Mouse (Mus musculus) gastrocnemius, adult 2 months (tissue): Measurements from ENCODE around the gene Gm438. TPM values are rescaled to one million over a fixed set of nuclear protein-coding genes. Genes with fewer than 3 reads are reported as not detected.
"Not testable (repeated sequence)": the region's sequence is repeated elsewhere in the genome, so short reads cannot be mapped to it uniquely, and the experiment has no call there.

Experiments used
- DNase-seq: peaks from one replicate; pipeline ENCODE4 v3.0.0; 2022
- H3K27ac ChIP-seq: fragments of 200-600 bp; 2 replicates; pipeline ENCODE4 v1.8.1; 2022; ENCODE audit warnings: mild to moderate bottlenecking
- H3K4me3 ChIP-seq: fragments of 200-600 bp; 2 replicates; pipeline ENCODE4 v1.8.1; 2022; ENCODE audit warnings: mild to moderate bottlenecking, moderate library complexity
- CTCF ChIP-seq: fragments of 200-600 bp; IDR thresholded peaks from 2 replicates; pipeline ENCODE4 v1.8.1; 2022; ENCODE audit warnings: antibody characterized with exemption, mild to moderate bottlenecking, moderate library complexity
- intact Hi-C: fragments of 180-260 bp; cut with DNase I; formaldehyde crosslinking; loops from one replicate; pipeline ENCODE4 v1.15.1; 2025
- long read RNA-seq, 2 experiments: library from polyadenylated mRNA; stranded (forward); transcript quantifications; one replicate each; pipeline ENCODE4 v2.0.0; 2021
- total RNA-seq, 2 experiments: library from RNA; stranded (reverse); gene quantifications; 2 replicates each; pipeline ENCODE4 v1.2.3; 2021

Gene Gm438
- total RNA-seq, result not detected
- long read RNA-seq, experiment 1, result 0 reads
- long read RNA-seq, experiment 2, result 0 reads

DNA sequence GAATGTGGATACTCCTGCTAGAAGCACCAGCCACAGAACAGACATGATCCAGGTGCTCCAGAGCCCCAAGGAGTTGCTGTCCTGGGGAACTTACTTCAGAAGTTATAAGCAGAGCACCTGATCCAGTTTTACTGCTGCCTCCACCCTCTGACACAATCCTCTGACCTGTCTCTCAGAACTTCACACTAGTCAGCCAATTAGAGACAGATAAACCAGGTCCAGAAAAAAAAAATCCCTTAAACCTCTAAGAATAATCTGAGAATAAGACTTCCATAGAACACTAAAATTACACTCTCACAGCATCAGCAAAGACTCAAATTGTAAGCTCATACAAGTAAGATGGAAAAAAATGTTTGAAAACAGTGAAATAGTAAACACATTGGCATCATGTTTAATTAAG lies at the start of gene Gm438:
Gene Gm438, minus strand, starts transcription at position 101 of the 400 bp plus-strand sequence.
- DNase-seq, result no peak
- TF ChIP-seq CTCF, result no peak
- H3K4me3 ChIP-seq, result no peak within 1 kb of the TSS
- no peak within 1 kb of the TSS for H3K27ac ChIP-seq
- intact Hi-C loops, result no loop called here

DNA sequence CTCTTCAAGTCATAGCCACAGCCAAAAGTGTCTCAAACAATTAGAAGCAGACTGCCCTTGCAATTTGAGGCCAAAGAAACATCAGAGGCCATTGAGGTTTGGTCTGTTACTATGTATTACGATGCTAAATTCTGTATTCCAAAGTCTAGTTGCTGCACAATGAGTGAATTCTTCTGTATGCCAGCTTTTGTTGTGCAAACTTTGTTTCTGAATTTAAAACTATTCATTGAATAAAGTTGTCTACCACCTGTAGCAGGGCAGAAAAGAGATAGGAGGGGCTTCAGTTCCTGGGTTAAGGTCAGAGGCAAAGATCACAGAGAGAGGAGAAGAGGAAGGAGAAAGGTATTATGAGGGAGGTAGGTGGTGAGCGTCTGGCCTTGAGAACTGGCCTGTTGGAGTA lies 38.3 kb upstream of the Gm438 start:
- H3K27ac ChIP-seq, result no peak overlapping the region
- intact Hi-C loops, result no loop called here
- TF ChIP-seq CTCF, result no peak
- no peak for DNase-seq
- no peak overlapping the region for H3K4me3 ChIP-seq

DNA sequence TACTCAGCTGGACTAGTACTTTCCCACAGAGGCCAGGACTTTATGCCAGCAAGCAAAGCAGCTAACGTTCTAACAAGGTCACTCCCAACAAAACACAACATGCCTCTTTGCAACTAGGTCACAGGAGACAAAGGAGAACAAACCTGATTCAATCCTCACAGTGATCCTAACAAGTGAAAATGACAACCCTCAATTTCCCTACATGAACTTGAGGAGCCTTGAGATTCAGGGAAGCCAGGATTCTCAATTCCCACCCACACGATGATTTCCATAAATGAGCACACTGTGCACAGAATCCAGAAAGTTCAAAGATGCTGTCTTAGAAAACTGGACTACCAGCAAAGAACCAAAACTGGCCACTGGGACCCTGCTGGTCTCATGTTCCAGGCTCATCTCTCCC lies 37.6 kb upstream of the Gm438 start:
- H3K4me3 ChIP-seq, result no peak overlapping the region
- no peak overlapping the region for H3K27ac ChIP-seq
- DNase-seq, result no peak
- no peak for TF ChIP-seq CTCF
- intact Hi-C loops, result no loop called here

DNA sequence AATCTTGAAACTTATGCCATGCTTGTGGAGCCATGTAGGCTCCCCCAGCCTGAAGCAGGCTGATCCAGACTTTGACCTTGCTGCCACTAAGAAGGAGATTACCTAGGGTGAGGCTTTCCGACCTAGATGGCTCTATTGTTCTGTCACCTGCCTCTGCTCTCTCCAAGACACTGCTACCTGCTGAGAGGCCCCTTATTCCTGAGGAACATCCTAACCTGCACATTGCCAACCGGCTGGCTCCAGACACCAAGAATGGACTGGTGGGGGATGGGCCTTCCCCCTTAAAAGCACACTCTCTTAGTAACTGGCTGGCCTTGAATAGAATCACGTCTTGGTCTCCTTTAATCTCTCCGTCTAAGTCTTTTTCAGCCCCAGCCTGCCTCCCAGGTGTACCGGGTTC lies 20.8 kb upstream of the Gm438 start:
- DNase-seq, H3K27ac ChIP-seq, intact Hi-C loops, H3K4me3 ChIP-seq: not testable (repeated sequence)

DNA sequence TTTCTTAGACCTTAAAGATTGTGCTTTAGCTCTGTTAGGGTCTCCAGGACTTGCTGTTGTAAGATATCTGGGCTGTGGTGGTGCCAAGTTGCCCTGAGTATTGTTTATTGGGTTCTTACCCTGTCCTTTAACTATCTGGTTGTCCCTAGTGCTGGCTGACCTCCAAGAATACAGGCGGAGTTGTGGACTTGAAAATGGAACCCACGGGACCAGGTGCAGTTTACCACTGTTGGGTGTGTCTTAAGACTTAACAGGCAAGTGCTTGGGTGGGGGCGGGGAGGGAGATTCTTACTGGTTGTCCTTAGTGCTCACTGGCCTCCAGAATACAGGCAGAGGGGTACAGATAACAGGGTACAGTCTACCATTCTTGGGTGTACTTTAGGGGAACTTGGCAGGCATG lies 17.2 kb upstream of the Gm438 start:
- TF ChIP-seq CTCF, result no peak
- intact Hi-C loops, result no loop called here
- DNase-seq, result no peak
- H3K27ac ChIP-seq, result no peak overlapping the region
- no peak overlapping the region for H3K4me3 ChIP-seq

DNA sequence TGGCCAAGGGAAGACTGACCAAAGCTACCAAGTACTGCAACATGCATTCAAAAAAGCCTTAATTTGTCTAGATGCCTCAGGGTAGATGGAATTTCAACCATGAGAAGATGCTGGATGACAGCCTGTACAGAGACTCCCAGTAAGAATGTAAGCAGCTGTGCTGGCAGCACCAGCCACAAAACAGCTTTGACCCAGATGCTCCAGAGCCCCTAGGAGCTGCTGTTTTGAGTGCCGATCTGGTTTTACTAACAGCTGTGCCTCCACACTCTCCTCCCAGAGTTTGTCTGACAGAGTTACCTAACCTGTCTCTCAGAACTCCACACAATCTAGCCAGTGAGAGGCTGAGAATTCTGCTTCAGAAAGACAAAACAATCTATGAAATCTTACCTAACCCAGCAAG lies 3.8 kb upstream of the Gm438 start:
- DNase-seq, result peak; percentile 23
- no peak overlapping the region for H3K4me3 ChIP-seq
- intact Hi-C loops, result no loop called here
- TF ChIP-seq CTCF, result no peak
- H3K27ac ChIP-seq, result no peak overlapping the region

DNA sequence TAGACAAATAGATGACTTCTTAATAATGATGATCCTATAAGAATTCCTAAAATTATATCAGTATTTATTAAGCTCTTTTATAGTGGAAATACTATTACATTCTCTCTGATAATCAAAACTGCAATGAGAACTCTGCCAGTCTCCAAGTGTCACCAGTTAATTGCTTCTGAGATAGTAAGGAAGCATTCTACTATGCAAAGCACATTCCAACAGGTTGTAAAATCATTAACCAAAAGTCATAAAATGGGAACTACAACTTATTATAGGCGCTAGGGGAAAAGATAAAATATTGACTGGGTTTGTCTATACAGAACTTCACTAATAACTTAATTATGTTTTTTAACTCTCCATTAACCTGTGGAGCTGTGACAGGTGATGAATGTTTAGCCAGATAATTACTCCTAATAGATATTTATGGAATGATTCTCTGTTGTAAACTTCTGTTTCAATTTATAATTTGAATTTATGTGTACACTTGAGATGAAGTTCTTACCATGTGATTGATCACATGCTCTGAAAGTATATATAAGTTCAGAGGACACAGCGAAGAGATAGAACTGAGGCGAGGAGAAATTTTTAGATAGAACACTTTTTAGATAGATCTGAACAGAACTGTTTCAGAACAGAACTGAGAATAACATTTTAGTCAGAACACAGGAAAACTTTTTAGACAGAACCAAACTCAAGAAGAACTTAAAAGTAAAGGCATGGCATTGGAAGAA lies 3.7 kb downstream of the Gm438 start:
- Histone ChIP-seq H3K4me3 (no peak overlapping the region), H3K27ac (no peak overlapping the region)
- intact Hi-C loops, result no loop called here
- no peak for TF ChIP-seq CTCF
- no peak for DNase-seq

DNA sequence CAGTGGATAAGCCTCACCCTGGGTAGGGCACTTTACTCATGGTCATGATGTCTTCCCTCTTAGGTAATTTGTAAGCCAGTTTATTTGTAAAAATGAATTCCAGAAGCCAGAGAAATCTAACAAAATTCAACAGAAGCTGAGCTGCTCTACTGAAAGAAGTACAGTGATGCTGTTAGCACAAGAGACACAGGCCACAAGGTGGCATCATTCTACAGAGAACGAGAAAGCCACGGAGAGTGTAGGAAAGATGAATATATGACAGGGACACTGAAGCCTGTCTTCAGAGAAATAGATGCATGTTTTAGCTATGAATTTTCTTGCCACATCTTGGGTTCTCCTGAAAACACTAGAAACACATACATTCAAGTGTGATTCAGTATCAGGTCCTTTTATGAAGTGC lies 20.7 kb downstream of the Gm438 start:
- no peak overlapping the region for H3K27ac ChIP-seq
- peak; percentile 71 for TF ChIP-seq CTCF
- H3K4me3 ChIP-seq, result no peak overlapping the region
- no peak for DNase-seq
- intact Hi-C loops, result loop anchor here (10.0 kb wide), 2 partner anchors 109 to 359 kb away; no protein-coding TSS in a partner anchor

DNA sequence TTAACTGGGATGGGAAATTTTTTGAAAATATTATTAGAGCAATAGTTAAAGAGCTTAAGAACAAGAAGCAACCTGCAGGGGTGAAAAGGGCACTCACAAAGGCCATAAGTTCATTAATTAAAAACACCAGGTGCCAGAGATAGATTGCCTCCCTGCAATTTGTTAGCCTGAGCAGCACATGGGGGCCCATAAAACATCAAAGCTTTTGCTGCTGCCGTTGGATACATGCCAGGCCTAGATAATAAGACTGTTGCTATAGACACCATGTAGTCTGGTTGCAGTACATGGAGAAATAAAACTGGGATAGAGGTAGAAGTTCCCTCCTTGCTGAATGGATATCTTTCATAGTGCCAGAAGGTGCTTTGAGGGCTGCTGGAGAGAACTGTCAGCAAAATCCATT lies 37.2 kb downstream of the Gm438 start:
- DNase-seq, result no peak
- no peak for TF ChIP-seq CTCF
- Histone ChIP-seq H3K27ac (no peak overlapping the region), H3K4me3 (no peak overlapping the region)
- intact Hi-C loops, result no loop called here

Other genes starting within 250 kb of the Gm438 start
- gene Gm13124, start 221.4 kb downstream of the Gm438 start, total RNA-seq, result not detected
- not detected for gene Aadacl4, start 172.9 kb downstream of the Gm438 start, total RNA-seq
- gene Gm436, start 100.2 kb downstream of the Gm438 start, total RNA-seq, result not detected
- gene Gm13178, start 65.2 kb downstream of the Gm438 start, total RNA-seq, result not detected
- gene Dhrs3, start 106.2 kb upstream of the Gm438 start, total RNA-seq, result 10 to 100 TPM; 59.5 to 63.7 TPM